Mouse (Mus musculus): ENCODE data around the gene Mlxipl.

The Mlxipl gene

GRCm38 (mm10) chr5:135078482-135078810, 11.2 kb upstream of the Mlxipl start:
- no peak for DNase-seq (ENCODE audit: inconsistent age in 2 of 2, low spot score in 1 of 2)

- DNase-seq (ENCODE audit: inconsistent age in 2 of 2, low spot score in 1 of 2), result no peak
Observed at GRCm38 (mm10) chr5:135079578-135079977, 10.1 kb upstream of the Mlxipl start.

DNA sequence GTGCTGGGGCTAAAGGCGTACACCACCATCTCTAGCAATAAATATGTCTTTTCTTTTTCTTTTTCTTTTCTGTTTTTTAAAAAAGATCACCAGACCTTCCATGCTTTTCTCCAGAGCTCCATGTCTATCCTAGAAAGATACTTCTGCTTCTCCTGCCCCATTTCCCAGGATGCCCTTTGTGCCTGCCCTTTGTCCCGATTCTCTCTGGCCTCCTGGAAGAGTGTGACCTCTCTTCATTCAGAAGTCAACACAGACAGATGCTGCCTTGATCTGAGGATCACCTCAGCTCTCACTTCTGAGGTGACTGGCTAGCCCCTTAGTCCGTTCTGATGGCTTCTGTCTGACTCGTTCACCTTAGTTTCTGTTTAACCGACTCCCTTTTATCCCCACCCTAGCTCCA, 9.2 kb upstream of the Mlxipl start:
- no peak for DNase-seq (ENCODE audit: inconsistent age in 2 of 2, low spot score in 1 of 2)

DNA sequence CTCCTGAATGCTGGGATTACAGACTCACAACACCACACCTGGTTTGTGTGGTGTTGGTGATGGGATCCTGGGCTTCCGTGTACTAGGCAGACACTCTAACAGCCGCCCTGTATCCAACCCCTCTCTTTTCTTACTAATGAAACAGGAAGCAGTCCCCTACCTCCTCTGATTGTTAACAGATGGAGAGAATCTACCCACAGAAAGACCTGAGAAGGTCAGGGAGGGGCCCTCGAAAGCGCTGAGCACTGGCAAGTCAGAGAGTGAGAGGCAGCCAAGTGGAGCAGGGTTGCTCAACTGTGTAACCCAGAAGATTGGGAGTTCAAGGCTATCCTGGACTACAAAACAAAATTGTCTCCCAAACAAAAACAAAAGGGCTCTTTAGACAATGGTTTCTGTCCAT, 2.8 kb upstream of the Mlxipl start:
- no peak for DNase-seq (ENCODE audit: inconsistent age in 2 of 2, low spot score in 1 of 2)

- no peak for DNase-seq (ENCODE audit: inconsistent age in 2 of 2, low spot score in 1 of 2)
Observed at GRCm38 (mm10) chr5:135100981-135101380, 11.3 kb downstream of the Mlxipl start.

GRCm38 (mm10) chr5:135103999-135104660, 14.4 kb downstream of the Mlxipl start:
- DNase-seq (ENCODE audit: inconsistent age in 2 of 2, low spot score in 1 of 2), result peak in 1 of 2 experiments; percentile 62

DNA sequence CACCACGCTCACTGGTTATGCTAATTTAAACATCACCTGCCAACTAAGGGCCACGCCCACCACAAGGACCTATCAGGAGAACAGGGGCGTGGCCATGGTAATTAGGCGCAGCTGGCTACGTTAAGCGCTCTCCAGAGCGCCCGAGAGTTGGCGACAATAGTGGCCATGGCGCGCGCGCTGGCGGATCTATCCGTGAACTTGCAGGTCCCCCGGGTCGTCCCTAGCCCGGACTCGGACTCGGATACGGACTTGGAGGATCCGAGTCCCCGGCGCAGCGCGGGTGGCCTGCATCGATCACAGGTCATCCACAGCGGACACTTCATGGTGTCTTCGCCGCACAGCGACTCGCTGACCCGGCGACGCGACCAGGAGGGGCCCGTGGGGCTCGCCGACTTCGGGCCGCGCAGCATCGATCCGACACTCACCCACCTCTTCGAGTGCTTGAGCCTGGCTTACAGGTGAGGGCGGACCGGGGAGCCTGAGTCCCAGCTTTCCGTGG, 17.1 kb downstream of the Mlxipl start:
- peak; percentile 89 to 96 for DNase-seq (ENCODE audit: inconsistent age in 2 of 2, low spot score in 1 of 2)

GRCm38 (mm10) chr5:135107521-135108501, 18.1 kb downstream of the Mlxipl start:
- DNase-seq (ENCODE audit: inconsistent age in 2 of 2, low spot score in 1 of 2), result peak; percentile 88 to 96

DNA sequence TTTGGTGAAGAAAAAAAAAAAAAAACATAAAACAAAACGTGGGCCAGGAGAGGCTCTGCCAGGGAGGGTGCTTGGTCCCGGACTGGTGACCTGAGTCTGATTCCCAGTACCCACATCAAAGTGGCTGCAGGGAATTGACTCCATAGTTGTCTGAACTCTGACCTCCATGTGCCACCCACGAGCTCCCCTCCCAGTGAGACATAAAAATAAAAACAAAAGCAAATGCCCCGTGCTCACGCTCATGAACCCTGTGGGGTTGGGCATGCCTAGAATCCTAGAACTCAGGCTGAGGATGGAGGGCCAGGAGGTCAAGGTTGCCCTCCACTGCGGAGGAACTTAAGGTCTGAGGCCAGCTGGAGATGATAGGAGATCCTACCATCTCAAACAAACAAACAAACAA, 19.3 kb downstream of the Mlxipl start:
- peak in 1 of 2 experiments; percentile 51 for DNase-seq (ENCODE audit: inconsistent age in 2 of 2, low spot score in 1 of 2)

DNA sequence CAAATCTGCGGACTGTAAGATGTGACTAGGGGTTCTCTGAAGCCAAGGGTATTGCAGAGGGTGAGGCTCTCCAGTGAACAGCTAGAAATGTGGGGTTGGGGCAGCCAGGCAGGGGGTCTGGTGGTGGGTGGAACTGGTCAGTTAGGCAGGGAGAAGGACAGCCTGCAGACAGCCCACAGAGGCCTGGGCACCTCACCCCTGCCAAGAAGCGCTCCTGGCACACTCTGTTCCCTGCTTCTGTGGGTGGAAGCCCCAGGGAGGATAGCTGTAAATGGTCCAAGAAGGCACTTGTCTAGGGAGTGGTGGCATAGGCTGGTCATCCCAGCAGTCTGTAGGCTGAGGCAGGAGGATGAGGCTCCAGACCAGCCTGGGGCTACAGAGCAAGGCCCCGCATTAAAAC, 19.7 kb downstream of the Mlxipl start:
- DNase-seq (ENCODE audit: inconsistent age in 2 of 2, low spot score in 1 of 2), result peak; percentile 27 to 59

GRCm38 (mm10) chr5:135109976-135110375, 20.3 kb downstream of the Mlxipl start:
- DNase-seq (ENCODE audit: inconsistent age in 2 of 2, low spot score in 1 of 2), result no peak

- no peak for DNase-seq (ENCODE audit: inconsistent age in 2 of 2, low spot score in 1 of 2)
Observed at GRCm38 (mm10) chr5:135113782-135114181, 24.1 kb downstream of the Mlxipl start.

DNA sequence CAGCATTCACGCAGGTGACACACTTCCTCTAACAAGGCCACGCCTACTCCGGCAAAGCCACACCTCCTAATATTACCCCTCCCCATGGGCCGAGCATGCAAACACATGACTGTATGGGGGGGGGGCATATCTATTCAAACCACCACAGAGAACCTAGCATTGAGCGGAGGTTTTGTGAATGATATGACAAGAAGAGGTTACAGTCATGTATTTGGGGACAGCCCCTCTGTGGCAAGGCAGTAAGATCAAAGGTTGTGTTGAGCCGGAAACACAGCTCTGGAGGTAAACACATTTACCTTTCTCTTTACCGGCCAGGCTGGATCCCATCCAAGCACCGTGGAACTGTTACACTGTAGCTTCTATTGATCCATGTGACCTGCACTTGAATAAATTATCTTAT, 25.6 kb downstream of the Mlxipl start:
- DNase-seq (ENCODE audit: inconsistent age in 2 of 2, low spot score in 1 of 2), result no peak

DNA sequence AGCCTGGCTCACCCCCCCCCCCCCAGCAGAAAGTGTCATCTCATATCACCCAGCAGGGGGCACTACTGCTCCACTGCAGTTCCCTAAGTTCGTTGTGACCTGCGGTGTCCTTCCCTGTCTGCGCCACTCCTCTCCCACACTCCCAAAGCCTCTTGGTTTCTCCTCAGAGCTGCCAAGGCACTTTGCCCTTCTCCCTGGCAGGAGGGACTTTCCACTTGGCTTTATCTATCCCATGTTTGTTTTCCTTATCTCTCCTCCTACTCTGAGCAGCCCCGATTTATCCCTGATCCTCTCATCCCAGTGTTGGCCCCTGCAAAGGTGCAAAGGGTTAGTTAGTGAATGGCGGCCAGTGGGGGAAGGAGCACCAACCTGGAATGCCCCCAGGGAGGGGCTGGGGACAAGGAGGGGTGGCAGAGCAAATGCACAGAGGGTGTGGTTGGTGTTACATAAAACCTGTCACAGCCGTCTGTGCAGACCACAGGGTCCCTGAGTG, 28.9 kb downstream of the Mlxipl start:
- peak; percentile 71 to 89 for DNase-seq (ENCODE audit: inconsistent age in 2 of 2, low spot score in 1 of 2)

DNA sequence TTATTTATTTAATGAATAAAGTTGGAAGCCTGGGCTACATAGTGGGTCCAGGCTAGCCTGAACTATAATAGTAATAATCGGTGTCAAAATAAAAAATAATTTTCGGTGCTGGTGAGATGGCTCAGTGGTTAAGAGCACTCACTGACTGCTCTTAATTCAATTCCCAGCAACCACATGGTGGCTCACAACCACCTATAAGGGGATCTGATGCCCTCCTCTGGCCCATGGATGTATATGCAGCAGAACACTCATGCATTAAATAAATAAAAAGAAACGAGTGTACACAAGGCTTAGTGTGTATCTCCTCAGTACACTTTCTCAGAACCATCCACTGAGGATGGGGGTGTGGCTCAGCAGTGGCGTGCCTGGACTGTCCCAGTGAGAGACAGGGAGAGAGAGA, 31.1 kb downstream of the Mlxipl start:
- DNase-seq (ENCODE audit: inconsistent age in 2 of 2, low spot score in 1 of 2), result no peak

- no peak for DNase-seq (ENCODE audit: inconsistent age in 2 of 2, low spot score in 1 of 2)
Observed at GRCm38 (mm10) chr5:135126121-135126520, 36.4 kb downstream of the Mlxipl start.

- DNase-seq (ENCODE audit: inconsistent age in 2 of 2, low spot score in 1 of 2), result no peak
Observed at GRCm38 (mm10) chr5:135127669-135128068, 38.0 kb downstream of the Mlxipl start.

GRCm38 (mm10) chr5:135129747-135130146, 40.1 kb downstream of the Mlxipl start:
- no peak for DNase-seq (ENCODE audit: inconsistent age in 2 of 2, low spot score in 1 of 2)

DNA sequence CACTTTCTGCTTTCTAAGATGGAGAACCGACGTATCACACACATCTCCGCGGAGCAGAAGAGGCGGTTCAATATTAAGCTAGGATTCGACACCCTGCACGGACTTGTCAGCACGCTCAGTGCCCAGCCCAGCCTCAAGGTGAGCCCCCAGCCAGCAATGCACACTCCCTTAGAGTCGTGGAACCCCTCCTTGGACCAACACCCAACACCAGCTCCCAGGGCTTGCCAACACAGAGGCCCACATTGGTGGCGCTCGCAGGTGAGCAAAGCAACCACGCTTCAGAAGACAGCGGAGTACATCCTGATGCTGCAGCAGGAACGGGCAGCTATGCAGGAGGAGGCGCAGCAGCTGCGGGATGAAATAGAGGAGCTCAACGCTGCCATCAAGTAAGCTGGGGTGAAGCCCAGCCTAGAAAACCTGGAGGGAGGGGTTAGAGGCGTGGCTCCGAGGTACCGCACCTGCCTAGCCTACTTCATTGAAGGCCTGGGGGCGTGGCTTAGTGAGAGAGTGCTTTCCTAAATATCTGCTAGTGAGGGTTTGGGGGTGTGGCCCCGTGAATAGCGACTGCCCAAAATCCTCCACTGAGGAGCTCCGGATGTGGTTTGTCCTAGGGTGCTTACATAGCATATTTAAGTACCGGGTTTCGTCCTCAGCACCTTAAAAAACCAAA, 44.2 kb downstream of the Mlxipl start:
- DNase-seq (ENCODE audit: inconsistent age in 2 of 2, low spot score in 1 of 2), result peak; percentile 24 to 55

DNA sequence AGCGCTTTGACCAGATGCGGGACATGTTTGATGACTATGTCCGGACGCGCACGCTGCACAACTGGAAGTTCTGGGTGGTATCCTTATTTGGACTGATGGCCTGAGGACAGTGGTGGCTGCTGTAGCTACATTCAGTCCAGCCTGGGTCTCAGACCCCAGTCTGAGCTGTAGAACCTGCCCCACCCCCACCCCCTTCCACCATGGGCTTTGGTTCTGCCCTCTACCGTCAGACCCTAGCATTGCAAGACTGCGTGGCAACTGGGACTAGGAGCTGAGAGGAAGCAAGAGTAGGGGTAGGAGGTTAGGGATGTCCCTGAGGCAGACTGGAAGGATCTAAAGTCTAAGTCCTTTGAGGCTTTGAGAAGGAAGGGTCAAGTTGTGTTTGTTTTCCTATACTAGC, 44.8 kb downstream of the Mlxipl start:
- DNase-seq (ENCODE audit: inconsistent age in 2 of 2, low spot score in 1 of 2), result peak in 1 of 2 experiments; percentile 69

GRCm38 (mm10) chr5:135139881-135140280, 50.2 kb downstream of the Mlxipl start:
- DNase-seq (ENCODE audit: inconsistent age in 2 of 2, low spot score in 1 of 2), result no peak
